Mouse (Mus musculus): Measurements from ENCODE around the gene Ndst4. TPM values are rescaled to one million over a fixed set of nuclear protein-coding genes. Genes with fewer than 3 reads are reported as not detected.

The Ndst4 gene
- 2.0 and 2.1 TPM in 2 replicates for polyA plus RNA-seq (2015; fragmentation: Nextera tagmentation; extraction: Ambion mirVana)

GRCm38 (mm10) chr3:125403601-125404396 is at the start of gene Ndst4:
Ndst4 (plus strand) TSS chr3:125404076.

All from neural tube, postnatal 0 days (tissue).